Mouse (Mus musculus) stomach, embryonic 16.5 days (tissue): ENCODE results near the gene Gm6882. TPM values are rescaled to one million over a fixed set of nuclear protein-coding genes. Genes with fewer than 3 reads are reported as not detected.
"Not testable (repeated sequence)": the region's sequence is repeated elsewhere in the genome, so short reads cannot be mapped to it uniquely, and the experiment has no call there.

Source experiments
- ATAC-seq: fragments of 200-750 bp; cut with Nextera tagmentation; 2 replicates; pipeline ENCODE4 v1.8.0; 2017; ENCODE audit warnings: moderate number of reproducible peaks, moderate TSS enrichment; ENCODE audit not compliant: insufficient read depth, low FRiP score
- H3K27ac ChIP-seq: fragments of 300-500 bp; sonication (generic); 2 replicates; pipeline ENCODE4 v1.5.1; 2014; ENCODE audit warnings: low read length
- H3K27me3 ChIP-seq: fragments of 300-500 bp; sonication (generic); 2 replicates; pipeline ENCODE4 v1.6.1; 2014; ENCODE audit warnings: low read length, control low read depth, mixed read lengths; ENCODE audit not compliant: control insufficient read depth, insufficient read depth
- H3K36me3 ChIP-seq: fragments of 300-500 bp; sonication (generic); 2 replicates; pipeline ENCODE4 v1.6.1; 2014; ENCODE audit warnings: low read length; ENCODE audit not compliant: control insufficient read depth, insufficient read depth
- H3K4me1 ChIP-seq: fragments of 300-500 bp; sonication (generic); 2 replicates; pipeline ENCODE4 v1.6.1; 2014; ENCODE audit warnings: low read length, control low read depth, mixed read lengths; ENCODE audit not compliant: control insufficient read depth, insufficient read depth
- H3K4me2 ChIP-seq: fragments of 300-500 bp; sonication (generic); 2 replicates; pipeline ENCODE4 v1.6.1; 2014; ENCODE audit warnings: low read depth, low read length, mixed read lengths
- H3K4me3 ChIP-seq: fragments of 300-500 bp; sonication (generic); replicated peaks from 2 replicates; pipeline ENCODE4 v1.5.1; 2014; ENCODE audit warnings: mild to moderate bottlenecking, low read length
- H3K9ac ChIP-seq: fragments of 300-500 bp; sonication (generic); 2 replicates; pipeline ENCODE4 v1.6.1; 2014; ENCODE audit warnings: low read length
- H3K9me3 ChIP-seq: fragments of 300-500 bp; sonication (generic); replicated peaks from 2 replicates; pipeline ENCODE4 v1.6.1; 2016; ENCODE audit warnings: low read length, control low read depth; ENCODE audit not compliant: control insufficient read depth
- WGBS: fragments of 180-500 bp; shearing (Covaris S2); extraction: QIAGEN DNeasy Blood & Tissue Kit; methylation state at CpG from one replicate; pipeline ENCODE4 v1.1.7; 2014; 5-methylcytosine and 5-hydroxymethylcytosine counted together
- polyA plus RNA-seq: library from polyadenylated mRNA; unstranded; fragments of >200 nt; fragmentation: Nextera tagmentation; extraction: Ambion mirVana; gene quantifications from 2 replicates; pipeline ENCODE4 v1.2.1, GENCODE M21; 2015

The Gm6882 gene
- not detected in 2 replicates for polyA plus RNA-seq

GRCm38 (mm10) chr7:21432645-21433044 is at the start of gene Gm6882:
Gene Gm6882, minus strand, starts transcription at chr7:21432745.
- not testable (repeated sequence) for H3K4me3 ChIP-seq, H3K27me3 ChIP-seq, H3K36me3 ChIP-seq, H3K4me1 ChIP-seq, H3K9me3 ChIP-seq, H3K4me2 ChIP-seq, H3K27ac ChIP-seq, ATAC-seq, H3K9ac ChIP-seq
- 19% methylated on average over 1 of the region's 1 CpGs for WGBS

Other genes with a start within 250 kb of the Gm6882 start
- gene Gm5157, start 242.3 kb downstream of the Gm6882 start, polyA plus RNA-seq = not detected in 2 replicates
- not detected in 2 replicates for gene Vmn1r124, start 172.1 kb downstream of the Gm6882 start, polyA plus RNA-seq
- not detected in 2 replicates for gene Vmn1r125, start 160.6 kb downstream of the Gm6882 start, polyA plus RNA-seq
- not detected in 2 replicates for gene Vmn1r126, start 131.3 kb downstream of the Gm6882 start, polyA plus RNA-seq
- not detected in 2 replicates for gene Vmn1r127, start 112.9 kb downstream of the Gm6882 start, polyA plus RNA-seq
- not detected in 2 replicates for gene Vmn1r128, start 83.4 kb downstream of the Gm6882 start, polyA plus RNA-seq
- not detected in 2 replicates for gene Vmn1r129, start 71.5 kb downstream of the Gm6882 start, polyA plus RNA-seq
- gene Vmn1r130, start 79.0 kb upstream of the Gm6882 start, polyA plus RNA-seq = not detected in 2 replicates
- not detected in 2 replicates for gene Vmn1r131, start 113.3 kb upstream of the Gm6882 start, polyA plus RNA-seq
- gene Vmn1r132, start 181.3 kb upstream of the Gm6882 start, polyA plus RNA-seq = not detected in 2 replicates